Mouse (Mus musculus) G1E-ER4 (cell line): ENCODE data around the gene Fgfr2. TPM values are rescaled to one million over a fixed set of nuclear protein-coding genes. Genes with fewer than 3 reads are reported as not detected.

ENCODE experiments used
- GATA1 ChIP-seq: IDR thresholded peaks from one replicate; pipeline ENCODE4 v1.8.0; 2012; ENCODE audit warnings: low read length, inconsistent platforms
- polyA plus RNA-seq: library from polyadenylated mRNA; stranded (reverse); fragments of >175 nt; gene quantifications from 2 replicates; pipeline ENCODE4 v1.2.3, GENCODE M21; 2012

The Fgfr2 gene
- polyA plus RNA-seq, 1 experiment, result not detected

GRCm38 (mm10) chr7:132690716-132691472, 432.3 kb downstream of the Fgfr2 start:
- TF ChIP-seq GATA1, result no peak

DNA sequence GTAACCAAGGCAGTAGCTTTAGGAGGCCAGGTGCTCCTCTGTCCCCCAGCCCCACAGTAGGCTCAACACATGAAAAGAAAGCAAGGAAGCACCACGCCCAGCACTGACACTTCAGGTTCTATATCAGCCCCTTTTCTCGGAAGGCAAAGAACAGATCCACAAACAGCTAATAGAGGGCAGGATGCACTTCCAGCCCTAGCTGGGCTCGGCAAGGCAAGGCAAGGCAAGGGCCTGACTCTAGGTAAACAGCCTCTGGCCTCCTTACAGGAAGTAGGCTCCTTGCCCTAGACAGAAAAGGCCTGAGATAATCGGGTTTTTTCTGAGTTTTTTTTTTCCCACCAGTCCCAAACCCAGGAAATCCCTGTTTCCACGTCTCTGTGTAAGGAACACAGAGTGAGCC, 433.4 kb downstream of the Fgfr2 start:
- TF ChIP-seq GATA1, result no peak

DNA sequence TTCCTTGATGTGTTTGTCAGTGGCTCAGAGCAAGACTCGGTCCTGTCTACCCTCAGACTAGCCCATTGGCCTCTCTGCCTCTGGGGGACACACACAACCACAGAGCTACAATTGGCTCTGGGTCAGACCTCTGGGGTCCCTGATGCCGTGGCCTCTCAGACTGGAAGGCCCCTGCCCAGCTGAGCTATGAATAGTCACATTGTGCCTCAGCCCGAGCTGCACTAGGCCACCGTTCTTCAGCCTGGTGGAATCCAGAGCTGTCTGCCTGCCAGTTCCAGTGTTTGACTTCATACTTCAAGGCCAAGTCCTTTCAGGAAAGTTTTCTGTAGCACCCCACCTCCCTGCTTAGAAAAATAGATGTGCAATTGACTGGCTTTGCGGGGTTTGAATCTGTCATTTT, 434.4 kb downstream of the Fgfr2 start:
- no peak for TF ChIP-seq GATA1

DNA sequence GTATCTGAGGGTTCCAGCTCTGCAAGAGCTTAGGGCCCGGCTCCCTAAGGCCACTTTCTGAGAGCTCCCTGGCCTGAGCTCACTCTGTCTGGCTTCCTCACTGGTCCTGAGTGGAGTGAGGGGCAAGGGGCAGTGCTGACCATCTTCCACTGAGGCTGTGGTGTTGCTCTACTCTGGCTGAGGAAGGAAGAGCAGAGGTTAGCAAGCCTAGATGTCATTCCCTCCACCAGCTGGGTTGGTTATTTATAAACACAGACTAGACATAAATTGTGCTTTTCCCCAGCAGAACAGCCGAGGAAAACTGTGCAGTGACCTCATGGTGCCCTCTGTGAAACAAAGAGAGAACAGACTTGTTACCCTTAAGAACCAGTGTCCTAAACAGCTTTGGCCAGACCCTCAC, 435.3 kb downstream of the Fgfr2 start:
- no peak for TF ChIP-seq GATA1

- TF ChIP-seq GATA1, result peak; percentile 91
Measured at GRCm38 (mm10) chr7:132686515-132686914, 436.6 kb downstream of the Fgfr2 start.

GRCm38 (mm10) chr7:132683923-132684322, 439.2 kb downstream of the Fgfr2 start:
- TF ChIP-seq GATA1, result no peak

GRCm38 (mm10) chr7:132682901-132683300, 440.2 kb downstream of the Fgfr2 start:
- TF ChIP-seq GATA1, result no peak

DNA sequence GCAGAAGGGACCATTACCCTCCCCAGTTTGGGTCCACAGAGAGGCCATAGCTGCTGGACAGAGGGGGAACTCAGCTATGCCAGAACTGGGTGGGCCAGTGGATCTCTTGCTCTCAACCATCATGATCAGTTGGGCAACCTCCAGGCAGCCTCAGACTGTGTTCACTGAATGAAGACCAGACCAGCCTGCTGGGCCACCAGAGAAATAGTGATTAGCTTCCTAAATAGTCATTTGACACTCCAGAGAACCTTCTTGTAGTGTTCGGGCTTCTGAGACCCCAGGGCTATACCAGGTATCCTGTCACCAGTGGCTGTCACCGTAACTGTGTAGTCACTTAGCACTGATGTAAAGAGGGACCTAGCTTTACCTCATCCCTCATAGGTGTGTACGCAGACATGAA, 440.8 kb downstream of the Fgfr2 start:
- TF ChIP-seq GATA1, result no peak

DNA sequence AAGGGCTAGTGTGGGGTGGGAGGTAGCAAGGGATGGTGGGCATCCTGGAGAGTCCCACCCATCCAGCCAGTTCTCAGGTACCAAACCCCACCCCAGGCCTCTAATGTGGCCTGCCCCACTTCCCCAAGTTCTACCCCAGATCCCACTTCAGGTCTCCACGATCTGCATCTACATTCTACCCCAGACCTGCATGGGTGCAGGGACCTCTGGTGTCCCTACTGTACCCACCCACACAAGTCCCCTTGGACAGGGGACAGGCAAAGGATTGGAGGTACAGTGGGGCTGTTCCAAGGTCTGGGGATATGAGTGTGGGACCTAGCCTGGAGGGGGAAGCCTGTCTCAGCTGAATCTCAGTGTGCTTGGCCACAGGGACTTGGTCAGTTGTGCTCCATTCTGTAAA, 441.3 kb downstream of the Fgfr2 start:
- TF ChIP-seq GATA1, result no peak

- no peak for TF ChIP-seq GATA1
Measured at GRCm38 (mm10) chr7:132681296-132681695, 441.9 kb downstream of the Fgfr2 start.

DNA sequence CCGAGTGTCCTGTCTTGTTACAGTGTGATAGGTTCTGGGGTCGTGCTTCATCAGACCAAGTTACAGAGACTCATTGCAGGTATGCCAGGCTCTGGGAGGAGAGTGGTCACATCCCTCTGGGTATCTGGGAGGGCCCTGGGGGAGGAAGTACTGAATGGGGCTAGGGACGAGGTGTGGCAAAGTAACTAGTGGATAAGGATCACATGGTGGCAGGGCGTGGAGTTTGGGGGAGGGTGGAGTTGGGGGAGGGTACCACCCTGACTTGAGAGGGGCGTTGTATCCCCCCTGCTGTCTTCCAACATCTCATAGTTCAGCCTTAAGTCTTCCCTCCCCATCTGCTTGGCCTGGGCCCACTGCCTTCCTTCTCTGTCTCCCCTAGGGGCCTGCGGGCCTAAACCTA, 443.6 kb downstream of the Fgfr2 start:
- no peak for TF ChIP-seq GATA1

DNA sequence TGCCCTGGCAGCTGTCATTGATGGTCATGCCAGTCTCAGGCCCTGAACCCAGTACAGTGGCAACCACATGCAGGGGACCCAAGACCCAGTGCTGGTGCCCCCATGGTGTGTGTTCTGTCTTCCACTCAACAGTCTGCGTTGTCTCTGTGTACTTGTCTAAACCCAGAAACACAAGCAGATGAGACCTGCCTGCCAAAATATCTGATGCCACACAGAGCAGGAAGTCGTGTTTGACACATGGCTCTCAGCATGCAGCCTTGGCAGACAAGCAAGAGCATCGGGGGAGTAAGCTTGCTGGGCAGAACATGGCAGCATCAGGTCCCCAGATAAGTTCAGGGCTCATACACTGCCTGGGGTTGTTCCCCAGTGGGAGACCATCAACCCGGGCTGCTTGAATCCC, 444.0 kb downstream of the Fgfr2 start:
- TF ChIP-seq GATA1, result no peak

DNA sequence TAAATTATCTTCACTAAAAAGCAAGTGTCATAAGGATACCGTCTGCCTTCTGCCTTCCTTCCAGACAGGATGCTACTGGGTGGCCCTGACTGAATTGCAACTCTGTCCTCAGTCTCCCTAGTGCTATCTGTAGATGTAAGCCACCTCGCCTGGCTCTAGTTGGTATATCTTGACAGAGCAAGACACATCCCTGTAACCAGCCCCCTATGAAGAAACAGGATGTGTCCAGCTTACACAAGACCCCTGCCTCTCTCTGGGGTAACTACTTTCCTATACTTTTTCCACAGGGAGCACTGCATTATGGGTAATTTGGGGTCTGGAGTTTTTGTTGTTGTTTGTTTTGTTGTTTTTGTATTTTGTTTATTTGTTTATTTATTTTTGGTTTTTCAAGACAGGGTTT, 447.2 kb downstream of the Fgfr2 start:
- no peak for TF ChIP-seq GATA1

DNA sequence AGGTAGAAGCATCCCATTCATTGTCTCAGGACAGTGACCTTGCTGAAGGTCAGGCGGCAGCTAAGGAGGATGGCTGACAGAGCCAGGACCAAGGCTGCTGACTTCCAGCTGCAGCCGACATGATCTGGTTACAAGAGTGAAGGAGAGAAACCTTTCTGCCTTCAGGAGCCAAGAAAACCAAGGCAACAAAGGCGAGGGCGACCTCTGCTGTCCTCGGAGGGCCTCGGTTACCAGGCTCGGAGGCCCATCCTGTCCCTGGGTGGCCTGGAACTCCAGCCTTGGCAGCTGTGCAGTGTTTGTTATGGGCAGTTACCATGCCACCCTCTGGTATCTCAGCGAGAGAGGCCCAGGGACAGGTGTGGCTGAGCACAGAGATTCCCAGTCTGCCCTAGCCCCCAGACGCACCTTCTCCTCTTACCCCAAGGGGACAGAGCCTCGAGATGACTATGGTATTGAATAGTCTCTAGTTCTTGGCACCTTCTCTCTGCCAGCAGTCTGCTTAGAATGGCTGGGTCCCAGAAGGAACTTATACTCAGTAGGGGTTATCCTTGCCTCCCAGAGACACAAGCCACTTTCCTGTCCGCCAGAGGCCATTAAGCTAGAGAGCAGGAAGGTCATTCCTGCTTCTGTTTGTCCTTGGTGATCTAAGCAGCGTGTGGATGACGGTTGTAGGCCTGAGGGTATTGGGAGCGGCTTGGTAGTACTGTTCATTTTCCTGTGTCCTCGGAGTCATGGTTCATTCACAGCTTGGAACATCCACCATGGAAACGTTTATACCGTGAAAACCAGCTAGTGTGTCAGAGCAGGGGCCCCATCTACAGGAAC, 449.0 kb downstream of the Fgfr2 start:
- TF ChIP-seq GATA1, result no peak

- TF ChIP-seq GATA1, result no peak
Measured at GRCm38 (mm10) chr7:132672481-132672959, 450.6 kb downstream of the Fgfr2 start.

- no peak for TF ChIP-seq GATA1
Measured at GRCm38 (mm10) chr7:132670863-132671165, 452.3 kb downstream of the Fgfr2 start.
